Mouse (Mus musculus) A20 (cell line): ENCODE measurements around the gene Syn3.

Source experiments
- DNase-seq: peaks from one replicate; pipeline ENCODE4 v3.0.0-alpha.2; 2011; ENCODE audit warnings: low read depth, low spot score

The Syn3 gene

GRCm38 (mm10) chr10:86310527-86310926 lies 188.2 kb downstream of the Syn3 start:
- DNase-seq: no peak

- DNase-seq: no peak
These were observed 191.5 kb downstream of the Syn3 start for GRCm38 (mm10) chr10:86307235-86307634.

GRCm38 (mm10) chr10:86304583-86304982 lies 194.1 kb downstream of the Syn3 start:
- no peak for DNase-seq

GRCm38 (mm10) chr10:86303495-86303876 lies 195.2 kb downstream of the Syn3 start:
- no peak for DNase-seq

- DNase-seq: peak; percentile 50
These were observed 195.8 kb downstream of the Syn3 start for GRCm38 (mm10) chr10:86302761-86303494.

GRCm38 (mm10) chr10:86302318-86302648 lies 196.4 kb downstream of the Syn3 start:
- DNase-seq: no peak

- no peak for DNase-seq
These were observed 196.9 kb downstream of the Syn3 start for GRCm38 (mm10) chr10:86301593-86302317.

GRCm38 (mm10) chr10:86301117-86301490 lies 197.6 kb downstream of the Syn3 start:
- DNase-seq: no peak

GRCm38 (mm10) chr10:86300293-86301116 lies 198.2 kb downstream of the Syn3 start, which contains the start of gene Timp3:
TSS of gene Timp3 (plus strand) at chr10:86300372.
- DNase-seq: no peak

GRCm38 (mm10) chr10:86299795-86300194 lies 198.9 kb downstream of the Syn3 start:
- no peak for DNase-seq

- no peak for DNase-seq
These were observed 200.4 kb downstream of the Syn3 start for GRCm38 (mm10) chr10:86298326-86298725.

- DNase-seq: no peak
These were observed 201.4 kb downstream of the Syn3 start for GRCm38 (mm10) chr10:86297307-86297706.

GRCm38 (mm10) chr10:86296111-86296510 lies 202.6 kb downstream of the Syn3 start:
- peak; percentile 59 for DNase-seq

- DNase-seq: no peak
These were observed 203.1 kb downstream of the Syn3 start for GRCm38 (mm10) chr10:86295454-86296098.

GRCm38 (mm10) chr10:86294599-86295365 lies 203.9 kb downstream of the Syn3 start:
- no peak for DNase-seq

GRCm38 (mm10) chr10:86293880-86294279 lies 204.8 kb downstream of the Syn3 start:
- peak; percentile 4 for DNase-seq

- DNase-seq: no peak
These were observed 208.5 kb downstream of the Syn3 start for GRCm38 (mm10) chr10:86290109-86290771.

GRCm38 (mm10) chr10:86286508-86286907 lies 212.2 kb downstream of the Syn3 start:
- no peak for DNase-seq

GRCm38 (mm10) chr10:86281238-86281637 lies 217.5 kb downstream of the Syn3 start:
- no peak for DNase-seq

- no peak for DNase-seq
These were observed 219.0 kb downstream of the Syn3 start for GRCm38 (mm10) chr10:86279579-86280168.
